21 mouse cellular contexts compared by ENCODE assay signal in the genomic region with DNA sequence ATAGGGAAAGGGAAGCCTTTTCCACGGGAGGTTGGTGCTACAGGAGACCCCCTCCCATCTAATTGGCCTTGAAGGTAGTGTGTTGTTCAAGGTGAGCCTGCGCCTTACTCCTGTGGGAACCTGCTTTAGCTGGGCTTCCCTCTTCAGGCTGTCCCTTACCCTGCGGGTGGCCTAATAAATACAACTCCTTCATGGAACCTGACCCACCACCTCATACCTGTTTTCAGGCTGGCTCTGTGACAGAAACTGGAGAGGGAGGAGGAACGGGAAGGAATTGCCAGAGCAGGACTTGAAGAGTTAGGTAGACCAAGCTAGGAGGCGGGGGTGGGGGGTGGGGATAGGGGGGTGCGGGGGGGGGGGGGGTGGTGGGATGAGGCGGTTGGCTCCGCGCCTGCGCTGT.
DNase-seq lines count a peak whose midpoint lies in the region; ATAC-seq and TF ChIP-seq lines count a peak whose summit lies in the region.
"Had no signal": no experiment of that assay in that cellular context is flagged by ENCODE, and none has a peak within 500 bp of the region (broad histone marks: within the 10 kb centered on the region; RNA-seq: fewer than 3 reads in every experiment).

No protein-coding gene starts in this region.

- no peak for DNase-seq in embryonic facial prominence, embryonic 10.5 days (ENCODE audit: low spot score)
- no peak for DNase-seq in limb, embryonic 10.5 days (ENCODE audit: low spot score)
- DNase-seq in lung, postnatal 0 days (ENCODE audit: low spot score), result peak; percentile 19
- DNase-seq in lung, postnatal 36 days, result no peak
- no peak for DNase-seq in MN1 (ENCODE audit: low spot score)
- DNase-seq: adrenal gland, postnatal 14 days; B cell, adult 2 months; cerebellum, adult 11-12 months; cerebellum, adult 9-10 months; cerebellum, postnatal 25 days; forebrain, postnatal 0 days; gastrocnemius, postnatal 14 days; heart, adult 2 months; heart, postnatal 36 days had no signal

- no peak for TF ChIP-seq EP300 in lung, postnatal 0 days (IDR thresholded peaks at IDR 0.05)

- H3K4me1 ChIP-seq in embryonic facial prominence, embryonic 13.5 days, result peaks cover 14% of the 10 kb centered on the region
- peaks cover 20% of the 10 kb centered on the region for H3K4me1 ChIP-seq in embryonic facial prominence, embryonic 10.5 days
- peaks cover 20% of the 10 kb centered on the region for H3K4me1 ChIP-seq in limb, embryonic 12.5 days (replicated peaks)
- H3K4me1 ChIP-seq in limb, embryonic 10.5 days, result peaks cover 24% of the 10 kb centered on the region
- no peaks in the 10 kb centered on the region for H3K4me1 ChIP-seq in lung, postnatal 0 days (ENCODE audit: insufficient read depth, low read depth, low read length)
- H3K4me1 ChIP-seq: hindbrain, embryonic 15.5 days had no signal

- H3K36me3 ChIP-seq in embryonic facial prominence, embryonic 13.5 days, result no peaks in the 10 kb centered on the region
- H3K36me3 ChIP-seq in embryonic facial prominence, embryonic 10.5 days (replicated peaks), result no peaks in the 10 kb centered on the region
- H3K36me3 ChIP-seq in limb, embryonic 12.5 days, result no peaks in the 10 kb centered on the region
- no peaks in the 10 kb centered on the region for H3K36me3 ChIP-seq in limb, embryonic 10.5 days
- H3K36me3 ChIP-seq in lung, postnatal 0 days (ENCODE audit: insufficient read depth, low read length), result no peaks in the 10 kb centered on the region
- H3K36me3 ChIP-seq: forebrain, embryonic 12.5 days; G1E; hindbrain, embryonic 15.5 days had no signal

- no peak overlapping the region for H3K4me3 ChIP-seq in embryonic facial prominence, embryonic 13.5 days
- H3K4me3 ChIP-seq in embryonic facial prominence, embryonic 10.5 days, result no peak overlapping the region
- H3K4me3 ChIP-seq in limb, embryonic 12.5 days (replicated peaks), result no peak overlapping the region
- no peak overlapping the region for H3K4me3 ChIP-seq in limb, embryonic 10.5 days
- no peak overlapping the region for H3K4me3 ChIP-seq in lung, postnatal 0 days (ENCODE audit: low read depth, low read length)
- H3K4me3 ChIP-seq: forebrain, embryonic 12.5 days; heart, adult 2 months; hindbrain, embryonic 15.5 days had no signal

- no peak for ATAC-seq in embryonic facial prominence, embryonic 13.5 days (ENCODE audit: insufficient number of reproducible peaks, insufficient read depth, low FRiP score, low TSS enrichment, low read depth)
- no peak for ATAC-seq in limb, embryonic 12.5 days (ENCODE audit: insufficient number of reproducible peaks, insufficient read depth, low FRiP score, low TSS enrichment, low read depth)
- peak; percentile 35; the same call in 1 of the 2 replicates for ATAC-seq in lung, postnatal 0 days
- ATAC-seq: activated CD4-positive, CD25-positive, alpha-beta regulatory T cell, adult 4 months; CD4-positive, CD25-positive, alpha-beta regulatory T cell, adult 4 months; forebrain, postnatal 0 days had no signal

- no peak for TF ChIP-seq CTCF in lung, postnatal 0 days (IDR thresholded peaks at IDR 0.05)

- H3K27ac ChIP-seq in embryonic facial prominence, embryonic 13.5 days, result peak overlapping the region; percentile 22; the same call in 1 of the 2 replicates
- H3K27ac ChIP-seq in embryonic facial prominence, embryonic 10.5 days (replicated peaks), result no peak overlapping the region
- peak overlapping the region; percentile 45; the same call in 1 of the 2 replicates for H3K27ac ChIP-seq in limb, embryonic 12.5 days
- H3K27ac ChIP-seq in limb, embryonic 10.5 days, result no peak overlapping the region
- peak overlapping the region; percentile 26; the same call in 1 of the 2 replicates for H3K27ac ChIP-seq in lung, postnatal 0 days (ENCODE audit: low read length)
- H3K27ac ChIP-seq: forebrain, embryonic 12.5 days; heart, adult 2 months; hindbrain, embryonic 15.5 days had no signal

- H3K27me3 ChIP-seq in embryonic facial prominence, embryonic 13.5 days, result no peaks in the 10 kb centered on the region
- peaks cover 2% of the 10 kb centered on the region for H3K27me3 ChIP-seq in embryonic facial prominence, embryonic 10.5 days (replicated peaks; ENCODE audit: low read depth, poor library complexity, severe bottlenecking)
- no peaks in the 10 kb centered on the region for H3K27me3 ChIP-seq in limb, embryonic 12.5 days
- no peaks in the 10 kb centered on the region for H3K27me3 ChIP-seq in limb, embryonic 10.5 days (ENCODE audit: low read depth, poor library complexity, severe bottlenecking)
- no peaks in the 10 kb centered on the region for H3K27me3 ChIP-seq in lung, postnatal 0 days (replicated peaks; ENCODE audit: insufficient read depth, low read length)
- H3K27me3 ChIP-seq: hindbrain, embryonic 15.5 days had no signal

- H3K9me3 ChIP-seq in embryonic facial prominence, embryonic 13.5 days, result no peaks in the 10 kb centered on the region
- H3K9me3 ChIP-seq in embryonic facial prominence, embryonic 10.5 days, result no peaks in the 10 kb centered on the region
- no peaks in the 10 kb centered on the region for H3K9me3 ChIP-seq in limb, embryonic 12.5 days
- H3K9me3 ChIP-seq in limb, embryonic 10.5 days (replicated peaks), result no peaks in the 10 kb centered on the region
- H3K9me3 ChIP-seq in lung, postnatal 0 days (ENCODE audit: low read length), result no peaks in the 10 kb centered on the region
- H3K9me3 ChIP-seq: forebrain, embryonic 12.5 days; hindbrain, embryonic 15.5 days had no signal

- H3K4me2 ChIP-seq in embryonic facial prominence, embryonic 13.5 days, result no peak overlapping the region
- H3K4me2 ChIP-seq in limb, embryonic 12.5 days, result no peak overlapping the region
- no peak overlapping the region for H3K4me2 ChIP-seq in lung, postnatal 0 days (replicated peaks; ENCODE audit: low read depth, low read length)
- H3K4me2 ChIP-seq: forebrain, embryonic 12.5 days had no signal

- no peak overlapping the region for H3K9ac ChIP-seq in embryonic facial prominence, embryonic 13.5 days
- no peak overlapping the region for H3K9ac ChIP-seq in limb, embryonic 12.5 days (replicated peaks)
- H3K9ac ChIP-seq in lung, postnatal 0 days (replicated peaks; ENCODE audit: low read depth), result no peak overlapping the region
- H3K9ac ChIP-seq: forebrain, embryonic 12.5 days; forebrain, postnatal 0 days; hindbrain, embryonic 15.5 days had no signal

- WGBS in embryonic facial prominence, embryonic 13.5 days, result 77% methylated on average over 8 of the region's 10 CpGs
- 79% methylated on average over 9 of the region's 10 CpGs for whole genome bisulfite sequencing in embryonic facial prominence, embryonic 10.5 days
- WGBS in limb, embryonic 12.5 days, result 63% methylated on average over 3 of the region's 10 CpGs
- WGBS in limb, embryonic 10.5 days, result 77% methylated on average over 8 of the region's 10 CpGs
- WGBS in lung, postnatal 0 days, result 64% methylated on average over 7 of the region's 10 CpGs

Comparison
In these comparisons a context has a peak if more than half of its experiments do, and no peak if none do; other contexts are left out.
1. H3K27ac ChIP-seq: peak in embryonic facial prominence, embryonic 13.5 days (single experiment), limb, embryonic 12.5 days (single experiment) and lung, postnatal 0 days (single experiment); none in embryonic facial prominence, embryonic 10.5 days (single experiment) and limb, embryonic 10.5 days (single experiment).